24 mouse cellular contexts compared by ENCODE assay signal in the genomic region with DNA sequence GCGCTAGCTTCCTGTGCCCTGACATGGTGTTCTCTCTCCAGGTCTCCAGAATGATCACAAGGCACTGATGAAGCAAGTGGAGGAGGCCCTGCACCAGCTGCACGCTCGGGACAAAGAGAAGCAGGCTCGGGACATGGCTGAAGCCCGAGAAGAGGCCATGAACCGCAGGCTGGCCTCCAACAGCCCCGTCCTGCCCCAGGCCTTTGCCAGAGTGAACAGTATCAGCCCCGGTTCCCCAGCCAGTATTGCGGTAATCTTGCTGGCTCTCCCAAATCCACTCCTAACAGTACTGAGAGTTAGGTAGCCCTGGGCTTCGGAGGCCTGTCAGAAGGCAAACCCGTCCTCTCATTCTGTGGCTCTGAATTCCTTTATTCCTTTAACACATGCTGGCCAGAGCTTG. TPM values are rescaled to one million over a fixed set of nuclear protein-coding genes. Genes with fewer than 3 reads are reported as not detected.
A peak's percentile ranks its signal among the peaks of the same experiment; 100 is the strongest.
DNase-seq lines count a peak whose midpoint lies in the region; ATAC-seq and TF ChIP-seq lines count a peak whose summit lies in the region.
"Had no signal": no experiment of that assay in that cellular context is flagged by ENCODE, and none has a peak within 500 bp of the region (broad histone marks: within the 10 kb centered on the region; RNA-seq: fewer than 3 reads in every experiment).

No protein-coding gene starts in this region.

- peaks cover 10% of the 10 kb centered on the region for H3K36me3 ChIP-seq in midbrain, embryonic 11.5 days (ENCODE audit: control insufficient read depth, insufficient read depth, low read length)
- H3K36me3 ChIP-seq in midbrain, embryonic 15.5 days (replicated peaks) = peaks cover 33% of the 10 kb centered on the region
- H3K36me3 ChIP-seq in forebrain, postnatal 0 days (ENCODE audit: insufficient read depth) = peaks cover 59% of the 10 kb centered on the region

- H3K4me3 ChIP-seq in midbrain, embryonic 11.5 days (ENCODE audit: low read depth, low read length) = no peak overlapping the region
- no peak overlapping the region for H3K4me3 ChIP-seq in midbrain, embryonic 15.5 days
- H3K4me3 ChIP-seq in forebrain, postnatal 0 days (ENCODE audit: low read depth, low read length) = no peak overlapping the region
- H3K4me3 ChIP-seq: hindbrain, embryonic 12.5 days; left cerebral cortex, adult 2 months; limb, embryonic 12.5 days; liver, embryonic 15.5 days; megakaryocyte, embryonic 14.5 days; neural tube, embryonic 12.5 days; stomach, embryonic 15.5 days had no signal

- H3K27me3 ChIP-seq in midbrain, embryonic 11.5 days (ENCODE audit: control insufficient read depth, insufficient read depth, low read length) = no peaks in the 10 kb centered on the region
- H3K27me3 ChIP-seq in midbrain, embryonic 15.5 days (replicated peaks) = no peaks in the 10 kb centered on the region
- H3K27me3 ChIP-seq in forebrain, postnatal 0 days (ENCODE audit: insufficient read depth, low read length) = no peaks in the 10 kb centered on the region
- H3K27me3 ChIP-seq: hindbrain, embryonic 12.5 days; limb, embryonic 12.5 days; liver, embryonic 15.5 days; megakaryocyte, embryonic 14.5 days; neural tube, embryonic 12.5 days; Patski; stomach, embryonic 15.5 days had no signal

- no peak overlapping the region for H3K4me2 ChIP-seq in midbrain, embryonic 11.5 days
- no peak overlapping the region for H3K4me2 ChIP-seq in midbrain, embryonic 15.5 days
- H3K4me2 ChIP-seq in forebrain, postnatal 0 days (ENCODE audit: low read depth) = no peak overlapping the region
- H3K4me2 ChIP-seq: hindbrain, embryonic 12.5 days; limb, embryonic 12.5 days; liver, embryonic 15.5 days; neural tube, embryonic 12.5 days; stomach, embryonic 15.5 days had no signal

- 94% methylated on average over 11 of the region's 11 CpGs for WGBS in midbrain, embryonic 11.5 days
- WGBS in midbrain, embryonic 15.5 days = 92% methylated on average over 11 of the region's 11 CpGs
- 92% methylated on average over 11 of the region's 11 CpGs for WGBS in forebrain, postnatal 0 days

- H3K9me3 ChIP-seq in midbrain, embryonic 11.5 days (ENCODE audit: control insufficient read depth, low read length) = no peaks in the 10 kb centered on the region
- no peaks in the 10 kb centered on the region for H3K9me3 ChIP-seq in midbrain, embryonic 15.5 days
- no peaks in the 10 kb centered on the region for H3K9me3 ChIP-seq in forebrain, postnatal 0 days (ENCODE audit: low read length)
- H3K9me3 ChIP-seq: hindbrain, embryonic 12.5 days; limb, embryonic 12.5 days; liver, embryonic 15.5 days; megakaryocyte, embryonic 14.5 days; neural tube, embryonic 12.5 days; stomach, embryonic 15.5 days had no signal

- peak; percentile 42 for DNase-seq in adrenal gland, postnatal 14 days
- no peak for DNase-seq in adrenal gland, adult 18-20 months (ENCODE audit: low spot score in 2 of 2)
- DNase-seq in midbrain, embryonic 11.5 days (ENCODE audit: low spot score, missing footprints) = peak; percentile 54
- DNase-seq in gastrocnemius, adult 8-10 months (ENCODE audit: low spot score in 2 of 2) = peak; percentile 52 to 60
- DNase-seq in heart, postnatal 25 days (ENCODE audit: low spot score) = peak; percentile 35
- no peak for DNase-seq in layer of hippocampus, postnatal 14 days (ENCODE audit: low spot score in 2 of 2)
- DNase-seq in forebrain, postnatal 0 days = no peak
- DNase-seq: cerebellum, postnatal 25 days; retina, postnatal 1 day; thymus, postnatal 25 days had no signal

- TF ChIP-seq CTCF in forebrain, postnatal 0 days (IDR thresholded peaks at IDR 0.05; ENCODE audit: low read depth) = no peak

- H3K4me1 ChIP-seq in midbrain, embryonic 11.5 days (ENCODE audit: control insufficient read depth, insufficient read depth, low read length) = no peaks in the 10 kb centered on the region
- H3K4me1 ChIP-seq in midbrain, embryonic 15.5 days = no peaks in the 10 kb centered on the region; the same call in 1 of the 2 replicates
- H3K4me1 ChIP-seq in forebrain, postnatal 0 days (ENCODE audit: insufficient read depth) = no peaks in the 10 kb centered on the region
- H3K4me1 ChIP-seq: hindbrain, embryonic 12.5 days; limb, embryonic 12.5 days; megakaryocyte, embryonic 14.5 days; neural tube, embryonic 12.5 days; stomach, embryonic 15.5 days had no signal

- no peak overlapping the region for H3K27ac ChIP-seq in midbrain, embryonic 11.5 days (ENCODE audit: low read depth, low read length)
- H3K27ac ChIP-seq in midbrain, embryonic 15.5 days = no peak overlapping the region
- no peak overlapping the region for H3K27ac ChIP-seq in forebrain, postnatal 0 days (ENCODE audit: low read depth, low read length)
- H3K27ac ChIP-seq: hindbrain, embryonic 12.5 days; left cerebral cortex, adult 2 months; limb, embryonic 12.5 days; liver, embryonic 15.5 days; neural tube, embryonic 12.5 days; stomach, embryonic 15.5 days had no signal

- no peak for ATAC-seq in midbrain, embryonic 11.5 days (ENCODE audit: low FRiP score)
- no peak for ATAC-seq in midbrain, embryonic 15.5 days (replicated peaks)
- ATAC-seq in forebrain, postnatal 0 days = no peak
- ATAC-seq: forebrain, embryonic 16.5 days; Patski had no signal

- H3K9ac ChIP-seq in midbrain, embryonic 11.5 days (ENCODE audit: low read length) = no peak overlapping the region
- H3K9ac ChIP-seq in midbrain, embryonic 15.5 days = no peak overlapping the region
- H3K9ac ChIP-seq in forebrain, postnatal 0 days = no peak overlapping the region
- H3K9ac ChIP-seq: hindbrain, embryonic 12.5 days; limb, embryonic 12.5 days; liver, embryonic 15.5 days; neural tube, embryonic 12.5 days; stomach, embryonic 15.5 days had no signal

- intact Hi-C loops in heart, postnatal 25 days (cut with DNase I) = no loop called here

RNA-seq across cellular contexts. Expression of a gene that starts 12.4 kb away (rescaled TPM):
- total RNA-seq in adrenal gland, postnatal 14 days (2021) = 0.74 and 0.86 TPM in 2 replicates
- under 1 TPM; 0.61 to 0.99 TPM for total RNA-seq in adrenal gland, adult 18-20 months (2021)
- polyA plus RNA-seq in midbrain, embryonic 11.5 days (2014; fragmentation: Nextera tagmentation; extraction: Ambion mirVana) = 4.7 and 5.5 TPM in 2 replicates
- polyA plus RNA-seq in midbrain, embryonic 15.5 days (2015; fragmentation: Nextera tagmentation; extraction: Ambion mirVana) = 1.3 and 1.5 TPM in 2 replicates
- 1 to 10 TPM in 3 of 4 experiments, under 1 TPM in 1; 0.76 to 1.8 (median 1.2) TPM for total RNA-seq in gastrocnemius, adult 8-10 months (2022)
- under 1 TPM; 0.81 to 0.98 TPM for total RNA-seq in heart, postnatal 25 days (2021)
- total RNA-seq in layer of hippocampus, postnatal 14 days (2021) = 1 to 10 TPM; 3.7 to 5.4 TPM
- total RNA-seq in forebrain, postnatal 0 days (2014; rRNA removed) = 1.8 and 4.4 TPM in 2 replicates
- 1.1 and 2.0 TPM in 2 replicates for polyA plus RNA-seq in forebrain, postnatal 0 days (2015; fragmentation: Nextera tagmentation; extraction: Ambion mirVana)

RNA-seq across cellular contexts. Expression of a gene that starts 57.0 kb away (rescaled TPM):
- 9.9 and 203 TPM in 2 replicates for total RNA-seq in adrenal gland, postnatal 14 days (2021)
- total RNA-seq in adrenal gland, adult 18-20 months (2021) = 1 to 10 TPM; 1.2 to 3.6 TPM
- not detected in 2 replicates for polyA plus RNA-seq in midbrain, embryonic 11.5 days (2014; fragmentation: Nextera tagmentation; extraction: Ambion mirVana)
- polyA plus RNA-seq in midbrain, embryonic 15.5 days (2015; fragmentation: Nextera tagmentation; extraction: Ambion mirVana) = not detected in 2 replicates
- 1 to 10 TPM in 1 of 4 experiments, not detected in 3; 1.3 TPM for total RNA-seq in gastrocnemius, adult 8-10 months (2022)
- total RNA-seq in heart, postnatal 25 days (2021) = not detected
- not detected for total RNA-seq in layer of hippocampus, postnatal 14 days (2021)
- not detected in 2 replicates for total RNA-seq in forebrain, postnatal 0 days (2014; rRNA removed)
- not detected in 2 replicates for polyA plus RNA-seq in forebrain, postnatal 0 days (2015; fragmentation: Nextera tagmentation; extraction: Ambion mirVana)
- total RNA-seq: granulocyte monocyte progenitor cell, adult 5-6 weeks; layer of hippocampus, adult 18-20 months; left cerebral cortex, adult 2 months had no signal
- polyA plus RNA-seq: embryonic facial prominence, embryonic 11.5 days; forebrain, embryonic 16.5 days; hindbrain, embryonic 12.5 days; kidney, embryonic 14.5 days; limb, embryonic 12.5 days; neural tube, embryonic 12.5 days; Patski had no signal

Comparison
In these comparisons a context has a peak if more than half of its experiments do, and no peak if none do; other contexts are left out.
1. DNase-seq: peak in adrenal gland, postnatal 14 days (single experiment), midbrain, embryonic 11.5 days (single experiment), gastrocnemius, adult 8-10 months (2 of 2) and heart, postnatal 25 days (single experiment); none in adrenal gland, adult 18-20 months (0 of 2), layer of hippocampus, postnatal 14 days (0 of 2) and forebrain, postnatal 0 days (single experiment).